Mouse (Mus musculus): ENCODE measurements around the gene Kmt2e.

DNA sequence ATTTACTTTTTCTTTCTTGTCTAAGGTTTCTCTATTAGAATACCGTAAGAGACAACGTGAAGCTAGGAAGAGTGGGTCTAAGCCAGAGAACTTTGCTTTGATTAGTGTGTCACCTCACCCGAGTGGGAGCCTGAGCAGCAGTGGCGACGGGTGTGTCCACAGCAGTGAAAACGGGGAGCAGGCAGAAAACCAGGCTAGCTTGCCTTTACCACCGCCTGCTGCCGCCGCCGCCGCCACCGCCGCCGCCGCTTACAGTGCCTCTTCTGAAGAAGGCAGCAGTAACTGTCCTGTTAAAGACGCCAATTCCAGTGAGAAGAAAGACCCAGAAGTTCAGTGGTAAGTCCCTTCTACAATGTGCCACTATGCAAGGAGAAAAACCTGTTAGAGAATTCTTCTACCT lies 65.0 kb downstream of the Kmt2e start:
- TF ChIP-seq CTCF (IDR thresholded peaks at IDR 0.05; ENCODE audit: low read depth) (no peak), EP300 (IDR thresholded peaks at IDR 0.05; ENCODE audit: low read depth) (no peak)
